Mouse (Mus musculus) thymus, postnatal 14 days (tissue): ENCODE results near the gene Retreg3.

Experiments
- DNase-seq: peaks from one replicate; pipeline ENCODE4 v3.0.0; 2021

Retreg3 gene

DNA sequence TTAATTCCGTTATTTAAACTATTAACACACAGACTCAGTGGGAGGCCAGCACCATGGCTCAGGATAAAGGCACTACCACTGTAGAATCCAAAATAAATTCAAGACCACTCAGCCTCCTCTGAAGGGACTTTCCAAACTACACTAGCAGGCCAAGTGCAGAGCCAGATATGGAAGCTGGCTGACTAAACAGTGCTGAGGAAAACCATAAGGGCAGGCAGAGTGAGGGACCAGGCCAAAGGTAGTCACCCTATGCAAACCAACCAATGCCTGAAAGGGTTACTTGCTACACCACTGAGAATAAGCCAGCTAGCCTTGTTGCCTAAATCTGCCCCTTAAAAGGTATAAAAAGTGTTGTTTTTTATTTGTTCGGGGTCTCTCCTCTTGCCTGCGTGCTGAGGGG lies 7.5 kb downstream of the Retreg3 start:
- DNase-seq = no peak

DNA sequence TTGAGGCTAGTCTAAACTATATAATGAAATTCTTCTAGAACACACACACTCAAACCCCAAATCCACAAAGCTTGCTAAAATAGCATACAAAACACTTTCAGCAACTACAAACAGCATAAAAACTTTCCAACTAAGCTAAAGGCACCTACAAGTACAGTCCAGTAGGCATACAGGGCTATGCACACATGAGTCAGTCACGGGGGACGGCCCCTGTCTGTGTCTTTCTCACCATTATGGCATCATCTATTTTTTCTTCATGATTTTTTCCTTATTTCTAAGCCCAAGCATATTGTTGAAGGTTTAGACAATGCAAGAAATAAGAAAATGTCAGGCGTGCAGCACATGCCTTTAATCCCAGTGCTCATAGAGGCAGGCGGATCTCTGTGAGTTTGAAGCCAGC lies 8.5 kb downstream of the Retreg3 start:
- DNase-seq = no peak

DNA sequence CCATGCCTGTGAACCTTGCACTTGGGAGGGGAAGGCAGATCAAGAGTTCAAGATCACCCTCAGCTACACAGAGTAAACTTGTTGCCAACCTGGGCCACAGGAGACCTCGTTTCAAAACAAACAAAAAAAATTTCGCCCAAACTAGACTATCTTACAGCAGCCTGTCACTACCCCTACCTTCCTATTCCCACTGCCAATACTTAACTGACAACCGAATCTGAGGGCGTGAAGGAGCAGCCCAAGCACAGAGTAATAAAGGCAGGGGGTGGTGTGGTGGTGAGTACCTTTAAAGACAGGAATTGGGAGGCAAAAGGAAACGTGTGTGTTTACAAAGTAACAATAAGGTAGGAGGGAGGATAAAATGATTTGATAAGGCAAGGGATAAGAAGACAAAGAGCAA lies 9.0 kb downstream of the Retreg3 start:
- DNase-seq = no peak

DNA sequence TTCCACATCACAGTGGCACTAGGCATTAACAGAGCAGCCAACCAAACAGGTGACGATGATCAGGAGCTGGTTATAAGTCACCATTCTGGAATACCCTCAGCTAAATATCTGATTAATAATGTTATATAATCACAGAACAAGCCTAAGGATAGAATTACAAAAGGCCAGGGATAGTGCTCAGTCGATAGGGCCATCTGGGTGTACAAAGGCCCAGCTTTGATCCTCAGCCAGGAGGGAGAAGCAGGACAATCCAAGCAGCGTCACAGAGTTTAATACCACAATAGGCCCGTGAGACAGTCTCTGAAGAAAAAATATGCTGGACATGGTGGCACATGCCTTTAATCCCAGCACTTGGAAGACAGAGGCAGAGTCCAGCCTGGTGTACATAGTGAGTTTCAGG lies 10.3 kb downstream of the Retreg3 start:
- no peak for DNase-seq

DNA sequence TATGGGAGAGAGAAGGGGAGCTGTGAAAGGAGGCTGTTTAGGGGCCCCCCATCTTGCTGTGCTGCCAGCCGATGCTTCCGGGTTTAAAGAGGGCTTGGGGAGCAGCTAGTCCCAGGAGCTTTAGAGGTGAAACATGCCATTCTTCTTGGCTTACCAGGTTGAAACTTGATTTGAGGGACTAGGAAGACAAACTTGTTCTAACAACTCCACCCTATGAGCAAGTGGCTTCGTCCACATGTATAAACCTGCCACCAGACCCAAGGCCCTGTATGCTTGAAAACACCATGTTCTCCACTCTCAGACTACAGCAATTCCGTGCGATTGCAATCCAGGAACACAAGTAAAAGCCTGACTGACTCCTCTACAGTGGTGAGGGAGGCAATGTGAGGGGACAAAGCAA lies 16.7 kb downstream of the Retreg3 start:
- DNase-seq = no peak

DNA sequence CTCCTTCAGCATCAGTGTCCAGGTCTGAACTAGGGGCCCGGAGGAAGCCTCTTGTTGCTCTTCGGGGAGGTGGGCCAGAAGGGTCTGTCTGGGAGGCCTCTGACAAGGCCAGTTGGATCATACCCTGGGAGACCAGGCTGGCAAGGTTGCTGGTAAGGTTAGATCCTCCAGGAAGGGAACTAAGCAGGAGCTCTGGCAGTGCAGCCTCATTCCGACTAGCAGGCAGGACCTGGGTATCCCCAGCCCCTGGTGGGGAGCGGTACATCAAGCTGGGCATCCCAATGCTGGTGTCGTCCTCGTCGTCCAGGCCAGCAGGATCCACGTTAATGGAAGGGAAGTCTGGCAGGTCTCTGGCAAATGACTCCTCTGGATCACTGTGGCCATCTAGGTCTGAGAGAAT lies 21.5 kb downstream of the Retreg3 start:
- DNase-seq = no peak

DNA sequence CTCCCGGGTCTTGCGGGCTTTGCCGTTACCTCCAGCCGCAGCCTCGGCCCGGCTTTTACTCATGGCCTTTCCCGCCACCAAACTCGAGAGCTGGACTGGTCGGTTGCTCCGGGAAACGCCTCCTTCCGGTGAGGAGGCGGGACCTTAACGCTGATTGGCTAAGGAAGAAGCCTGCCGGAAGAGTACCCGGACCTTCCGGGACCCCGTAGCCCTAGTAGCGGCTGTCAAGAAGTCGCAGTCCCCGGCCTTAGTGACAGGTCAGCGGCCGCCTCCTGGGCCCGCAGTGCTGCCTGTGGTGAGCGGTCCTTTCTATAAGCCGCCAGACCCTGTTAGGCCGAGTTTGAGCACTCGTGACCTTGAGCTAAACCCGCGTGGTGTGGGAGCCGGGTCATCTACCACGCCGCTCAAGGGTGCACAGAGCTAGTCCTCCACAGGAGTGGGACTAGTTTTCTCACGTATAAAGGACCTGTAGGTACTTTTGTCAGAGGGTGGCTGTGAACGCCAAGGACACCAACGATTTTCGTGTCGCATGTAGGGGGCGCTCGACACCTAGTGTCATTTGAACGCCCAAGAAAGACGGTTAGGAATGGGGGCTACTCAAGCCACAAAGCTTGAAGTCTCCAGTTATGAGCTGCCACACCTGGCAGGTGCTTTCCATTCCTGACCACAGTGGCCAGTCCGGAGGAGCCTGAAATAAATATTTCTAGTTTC lies 24.2 kb downstream of the Retreg3 start, which contains the start of gene Psmc3ip:
TSS of gene Psmc3ip (minus strand) at position 123 of the 711 bp plus-strand sequence.
- DNase-seq = peak; percentile 92

DNA sequence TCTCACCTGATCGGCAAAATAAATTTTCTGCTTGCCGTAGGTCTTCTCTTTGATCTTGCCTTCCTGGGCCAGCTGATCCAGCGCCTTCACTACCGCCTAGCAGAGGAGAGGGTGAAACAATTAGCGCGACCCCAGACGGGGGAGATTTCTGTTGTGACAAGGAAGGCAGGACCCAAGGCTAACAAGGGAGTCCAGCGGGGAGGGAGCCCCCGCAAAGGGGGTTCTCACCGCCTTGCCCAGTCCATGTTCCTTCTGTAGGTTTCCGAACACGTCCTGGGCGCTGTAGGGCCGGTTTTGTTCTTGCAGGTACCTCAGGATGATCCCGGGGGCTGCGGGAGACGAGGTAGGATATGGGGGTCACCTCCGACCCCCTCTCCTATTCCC lies 24.8 kb downstream of the Retreg3 start:
- DNase-seq = no peak

DNA sequence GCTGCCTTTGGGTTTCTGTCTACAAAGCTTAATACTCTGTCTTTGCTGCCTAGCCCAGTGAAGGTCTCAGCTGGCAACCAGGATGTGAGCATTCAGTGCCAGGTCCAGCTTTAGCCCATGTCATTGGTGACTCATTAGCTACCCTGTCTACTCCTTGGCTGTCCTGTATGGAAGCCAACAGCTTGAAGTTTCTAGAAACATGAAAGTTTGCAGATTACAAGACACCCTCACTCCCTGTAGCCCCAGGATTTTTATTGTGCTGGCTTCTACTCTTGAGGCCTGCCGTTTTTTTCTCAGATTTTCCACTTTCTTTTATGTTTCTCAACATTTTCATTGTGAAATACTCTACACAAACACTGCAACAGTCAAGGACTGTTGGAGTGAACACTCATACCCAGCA lies 29.8 kb downstream of the Retreg3 start:
- no peak for DNase-seq

DNA sequence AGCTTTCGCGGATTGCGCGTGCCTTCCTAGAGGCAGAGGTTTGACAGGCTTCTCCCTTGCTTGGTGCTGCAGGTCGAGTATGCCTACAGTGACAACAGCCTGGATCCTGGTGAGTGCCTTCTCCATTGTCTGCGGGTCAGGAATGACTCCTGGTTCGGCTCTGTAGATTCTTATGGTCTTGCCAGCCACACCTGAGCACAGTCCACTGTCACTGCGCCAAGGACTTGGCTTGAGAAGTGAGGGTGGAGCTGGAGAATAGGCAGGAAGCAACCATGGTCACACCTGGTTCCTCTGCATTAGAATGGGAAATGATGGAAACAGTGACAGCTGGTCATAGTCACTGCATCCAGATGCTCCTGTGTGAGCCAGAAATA lies 32.0 kb downstream of the Retreg3 start:
- DNase-seq = no peak

DNA sequence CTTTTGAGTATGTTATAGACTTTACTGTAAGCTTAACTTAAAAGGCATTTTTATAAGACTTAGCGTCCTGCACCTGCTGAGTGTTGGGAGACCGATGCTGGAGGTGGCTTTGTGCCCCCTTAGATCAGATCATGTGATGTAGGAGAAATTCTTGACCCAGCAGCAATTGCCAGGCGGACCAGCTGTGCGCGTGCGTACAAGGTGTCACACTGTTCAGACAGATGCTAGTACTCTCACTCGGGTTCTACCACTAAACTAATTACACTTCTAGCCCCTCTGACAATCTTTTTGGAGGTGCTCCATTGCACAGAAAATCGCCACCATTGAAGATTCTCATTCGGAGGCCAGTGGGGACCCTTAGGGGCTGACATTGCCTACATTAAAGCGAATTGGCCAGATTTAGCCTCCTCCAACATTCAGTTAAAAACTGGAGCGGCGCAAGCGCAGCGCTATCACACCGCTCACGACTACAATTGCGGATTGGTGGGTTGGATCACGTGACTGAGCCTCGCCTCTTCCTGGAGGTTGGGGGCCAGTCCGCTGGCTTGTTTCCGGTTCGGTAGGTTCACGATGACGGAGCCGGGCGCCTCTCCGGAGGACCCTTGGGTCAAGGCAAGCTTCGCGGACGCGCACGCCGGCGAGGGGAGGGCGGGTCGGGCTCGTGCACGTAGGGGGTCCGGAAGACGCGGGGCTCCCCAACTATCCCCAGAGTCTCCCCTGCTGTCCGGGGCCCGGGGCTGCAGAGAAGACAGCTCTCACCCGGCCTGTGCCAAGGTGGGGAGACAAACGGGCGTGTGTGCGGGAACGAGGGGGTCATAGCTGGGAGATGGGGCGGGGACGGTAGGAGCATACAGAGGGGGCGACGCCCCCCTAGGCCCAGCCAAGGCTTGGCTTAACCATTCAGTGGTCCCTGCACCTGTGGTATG lies 32.7 kb downstream of the Retreg3 start, which contains the start of gene Mlx:
TSS of gene Mlx (plus strand) at position 522 of the 926 bp plus-strand sequence.
- DNase-seq = peak; percentile 91

DNA sequence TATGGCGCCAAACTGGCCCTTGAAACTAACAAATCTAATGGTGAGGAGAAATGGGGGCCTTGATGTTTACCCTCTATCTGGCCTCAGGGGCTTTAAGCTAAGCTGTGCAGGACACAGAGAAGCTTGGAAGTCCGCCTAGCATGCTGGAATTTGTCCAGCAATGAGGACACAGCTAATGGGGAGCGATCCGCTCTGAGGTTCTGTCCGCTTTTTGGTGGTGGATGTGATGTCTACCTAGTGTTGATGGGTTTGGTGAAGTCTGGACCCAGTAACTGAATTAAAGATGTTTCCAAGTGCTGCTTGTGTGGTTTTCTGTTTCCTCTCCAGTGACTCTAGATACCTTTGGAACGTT lies 33.4 kb downstream of the Retreg3 start:
- no peak for DNase-seq

DNA sequence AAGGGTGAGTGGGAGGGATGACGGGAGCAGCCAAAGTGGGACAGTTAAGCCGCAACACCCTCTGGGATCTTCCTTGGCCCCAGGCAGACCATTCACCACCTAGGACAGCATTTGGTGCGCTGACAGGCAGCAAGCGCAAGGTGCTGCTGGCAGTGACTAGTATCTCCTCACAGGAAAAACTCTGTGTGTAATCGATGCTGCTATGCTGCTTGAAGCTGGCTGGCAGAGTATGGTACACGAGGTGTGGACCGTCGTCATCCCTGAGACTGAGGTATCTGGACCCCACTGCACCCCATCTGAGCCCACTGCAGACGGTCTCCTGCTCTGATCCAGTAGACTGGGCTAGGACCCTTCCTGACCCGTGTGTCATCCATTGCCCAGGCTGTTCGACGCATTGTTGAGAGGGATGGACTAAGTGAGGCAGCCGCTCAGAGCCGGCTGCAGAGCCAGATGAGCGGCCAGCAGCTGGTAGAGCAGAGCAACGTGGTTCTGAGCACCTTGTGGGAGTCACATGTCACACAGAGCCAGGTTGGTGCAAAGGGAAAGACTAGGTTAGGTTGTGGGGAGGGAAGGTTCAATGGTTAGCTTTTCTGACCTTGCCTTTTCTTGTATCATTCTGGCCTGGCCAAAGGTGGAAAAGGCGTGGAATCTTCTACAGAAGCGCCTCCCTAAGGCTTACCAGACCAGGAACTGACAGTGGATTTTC lies 33.9 kb downstream of the Retreg3 start:
- no peak for DNase-seq

DNA sequence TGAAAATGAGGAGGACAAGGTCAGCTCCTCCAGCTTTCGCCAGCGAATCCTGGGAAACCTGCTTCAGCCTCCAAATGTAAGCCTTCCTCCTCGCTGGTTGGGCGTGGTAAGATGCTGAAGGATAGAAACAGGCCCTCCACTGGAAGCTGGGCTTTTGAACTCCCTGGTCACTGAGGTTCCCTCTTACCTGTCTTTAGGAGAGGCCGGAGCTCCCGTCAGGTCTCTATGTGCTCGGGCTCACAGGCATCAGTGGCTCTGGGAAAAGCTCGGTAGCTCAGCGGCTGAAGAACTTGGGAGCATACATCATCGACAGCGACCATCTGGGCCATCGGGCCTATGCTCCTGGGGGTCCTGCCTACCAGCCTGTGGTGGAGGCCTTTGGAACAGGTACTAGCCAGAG lies 34.9 kb downstream of the Retreg3 start:
- no peak for DNase-seq

DNA sequence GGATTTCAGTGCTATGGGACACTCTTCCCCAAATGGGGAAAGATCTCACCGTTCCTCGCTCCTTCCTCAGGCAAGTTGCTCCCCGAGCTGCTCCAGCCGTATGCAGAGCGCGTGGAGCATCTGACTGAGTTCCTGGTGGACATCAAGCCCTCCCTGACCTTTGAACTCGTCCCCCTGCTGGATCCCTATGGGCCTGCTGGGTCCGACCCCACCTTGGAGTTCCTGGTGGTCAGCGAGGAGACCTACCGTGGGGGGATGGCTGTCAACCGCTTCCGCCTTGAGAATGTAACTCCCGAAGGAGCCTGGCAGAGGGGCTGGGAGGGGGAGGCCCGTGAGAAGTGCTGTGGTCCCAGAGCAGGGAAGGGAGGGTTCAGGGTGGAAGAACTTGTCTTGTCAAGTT lies 35.4 kb downstream of the Retreg3 start:
- no peak for DNase-seq

DNA sequence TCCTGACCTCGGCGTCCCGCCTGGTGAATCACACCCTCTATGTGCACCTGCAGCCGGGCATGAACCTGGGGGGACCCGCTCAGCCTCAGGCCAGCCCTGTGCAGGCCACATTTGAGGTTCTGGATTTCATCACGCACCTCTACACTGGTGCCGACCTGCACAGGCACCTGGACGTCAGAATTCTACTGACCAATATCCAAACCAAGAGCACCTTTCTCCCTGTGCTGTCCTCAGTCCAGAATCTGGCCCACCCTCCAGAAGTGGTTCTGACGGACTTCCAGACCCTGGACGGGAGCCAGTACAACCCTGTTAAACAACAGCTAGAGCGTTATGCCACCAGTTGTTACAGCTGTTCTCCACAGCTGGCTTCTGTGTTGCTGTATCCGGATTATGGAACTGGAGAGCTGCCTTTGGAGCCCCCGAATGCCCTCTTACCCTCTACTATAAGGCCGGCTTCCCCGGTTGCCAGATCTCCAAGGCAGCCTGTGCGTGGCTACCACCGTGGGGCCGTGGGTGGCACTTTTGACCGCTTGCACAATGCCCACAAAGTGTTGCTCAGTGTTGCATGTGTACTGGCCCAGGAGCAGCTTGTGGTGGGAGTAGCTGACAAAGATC lies 36.5 kb downstream of the Retreg3 start:
- no peak for DNase-seq

DNA sequence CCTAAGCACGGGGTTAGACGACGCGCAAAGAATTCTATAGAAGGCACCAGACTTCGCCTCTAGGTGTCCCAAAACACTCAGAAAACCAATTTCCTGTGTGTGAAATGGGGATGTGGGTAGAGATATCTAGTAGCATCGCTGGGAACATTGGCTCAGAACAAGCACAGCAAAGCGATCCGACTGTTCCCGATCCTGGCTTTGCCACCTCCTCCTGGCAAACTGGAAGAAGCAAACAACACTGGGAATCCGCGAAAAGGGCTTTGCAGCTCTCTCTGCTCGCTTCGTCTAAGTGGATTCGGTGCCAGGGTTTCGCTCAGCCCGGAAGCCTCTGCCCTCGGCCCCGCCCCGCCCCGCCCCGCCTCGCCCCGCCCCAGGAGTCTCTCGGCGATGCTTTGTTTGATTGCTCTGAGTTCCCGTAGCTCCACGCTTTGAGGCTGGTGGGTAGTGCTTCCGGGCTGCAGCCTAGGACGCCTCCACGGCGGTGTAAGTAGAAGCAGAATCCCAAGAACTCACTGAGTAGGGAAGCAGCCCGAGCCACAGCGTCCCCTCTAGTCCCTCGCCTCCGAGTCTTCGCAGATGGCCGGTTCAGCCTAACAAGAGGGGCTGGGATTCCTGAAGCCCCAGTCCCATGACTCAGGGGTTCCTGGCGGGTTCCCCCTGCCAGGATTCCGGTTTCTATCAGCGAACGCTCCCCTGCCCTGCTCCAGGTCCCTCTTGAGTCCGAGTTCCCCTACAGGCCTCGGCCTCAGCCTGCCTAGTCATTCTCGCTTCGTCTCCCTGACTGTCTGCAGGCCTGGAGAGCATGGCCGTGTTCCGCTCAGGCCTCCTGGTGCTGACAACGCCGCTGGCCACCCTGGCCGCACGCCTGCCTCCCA lies 37.2 kb downstream of the Retreg3 start, which contains the start of gene Coasy:
TSS of gene Coasy (plus strand) at position 358 of the 875 bp plus-strand sequence.
- DNase-seq = peak; percentile 86

DNA sequence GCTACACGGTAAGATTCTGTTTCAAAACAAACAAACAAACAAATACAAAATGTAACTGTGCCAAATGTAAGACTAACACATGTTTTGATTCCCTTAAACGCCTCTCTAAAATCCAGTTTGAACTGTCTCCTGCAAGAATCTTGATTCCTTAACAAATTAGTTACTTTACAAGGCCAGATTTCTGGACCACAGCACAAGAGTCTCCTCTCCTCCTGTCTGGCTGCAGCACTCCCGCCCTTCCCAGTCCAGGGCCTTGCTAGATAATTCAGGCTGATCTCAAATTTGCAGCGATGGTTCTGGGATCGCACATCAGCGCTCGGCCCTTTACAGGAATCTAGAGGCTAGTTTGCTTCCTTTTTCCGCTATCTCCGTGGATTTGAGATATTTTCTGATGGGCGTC lies 38.0 kb downstream of the Retreg3 start:
- no peak for DNase-seq

DNA sequence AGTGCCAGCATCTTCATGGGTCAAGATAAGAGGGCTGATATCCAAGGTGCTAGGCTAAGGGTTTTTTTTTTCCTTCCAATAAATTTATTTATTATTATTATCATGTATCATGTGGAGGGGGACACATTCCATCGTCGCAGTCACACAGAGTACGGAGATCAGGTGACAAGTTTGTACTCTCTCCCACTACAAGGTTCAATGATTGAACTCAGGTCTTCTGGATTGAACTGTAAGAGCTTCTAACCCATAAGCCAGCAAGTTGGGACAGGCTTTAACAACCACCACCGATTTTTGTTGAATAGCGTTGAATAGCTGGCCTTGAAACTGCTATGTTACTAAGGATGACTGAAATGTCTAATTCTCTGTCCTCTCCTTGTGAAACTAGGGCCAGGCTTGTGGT lies 39.3 kb downstream of the Retreg3 start:
- no peak for DNase-seq

DNA sequence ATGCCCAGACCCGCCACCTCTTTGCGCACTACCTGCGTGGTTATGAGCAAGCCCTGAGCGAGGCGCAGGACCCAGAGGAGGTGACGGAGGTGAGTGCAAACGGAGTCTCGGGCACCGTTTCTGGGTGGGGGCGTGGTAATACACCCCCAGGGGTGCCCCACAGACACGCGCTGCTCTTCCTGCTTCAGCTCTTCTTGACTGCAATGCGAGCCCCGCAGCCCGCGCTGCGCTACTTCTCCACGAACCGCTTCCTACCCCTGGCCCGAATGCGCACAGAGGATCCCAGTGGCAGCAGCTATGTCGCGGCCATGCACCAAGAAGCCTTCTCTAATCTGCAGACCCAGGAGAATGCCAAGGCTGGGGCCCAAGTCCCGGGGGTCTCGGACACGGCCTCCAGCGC lies 39.9 kb downstream of the Retreg3 start:
- peak; percentile 67 for DNase-seq

DNA sequence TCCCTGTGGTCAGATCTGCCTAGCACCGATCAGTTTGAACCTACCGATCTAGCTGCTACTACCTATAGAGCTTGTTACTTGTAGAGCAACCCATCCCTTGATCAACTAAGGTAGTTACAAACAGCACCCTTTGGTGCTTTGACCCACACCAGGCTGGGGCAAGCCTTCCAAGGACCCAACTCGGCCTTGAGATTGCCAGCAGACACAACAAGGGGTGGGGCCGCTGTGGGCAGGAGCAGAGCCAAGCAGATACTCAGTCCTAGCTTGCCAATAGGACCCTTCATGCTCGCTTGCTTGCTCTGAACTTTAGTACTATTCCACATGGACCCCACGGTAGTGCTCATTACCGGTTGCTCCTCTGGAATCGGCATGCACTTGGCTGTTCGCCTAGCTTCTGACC lies 41.6 kb downstream of the Retreg3 start, which contains the start of gene Hsd17b1:
TSS of gene Hsd17b1 (plus strand) at position 291 of the 400 bp plus-strand sequence.
- no peak for DNase-seq
